Mouse (Mus musculus) MEL (cell line): ENCODE data around the gene Apmap. TPM values are rescaled to one million over a fixed set of nuclear protein-coding genes. Genes with fewer than 3 reads are reported as not detected.

Source experiments
- DNase-seq: peaks from one replicate; pipeline ENCODE4 v3.0.0; 2011; ENCODE audit warnings: low read depth, low spot score
- H3K27ac ChIP-seq: 2 replicates; pipeline ENCODE4 v1.5.1; 2012; ENCODE audit warnings: low read depth, mild to moderate bottlenecking, control low read depth, low read length, moderate library complexity; ENCODE audit not compliant: control insufficient read depth
- H3K27me3 ChIP-seq, 2 experiments: fragments of 150-350 bp in 1 of 2; sonication (generic) in 1 of 2; 2 replicates each; pipeline ENCODE4 v1.6.1; 2012; ENCODE audit warnings: low read length in 2 of 2, mild to moderate bottlenecking in 2 of 2, improper control_type of control experiment in 1 of 2, moderate library complexity in 1 of 2; ENCODE audit not compliant: insufficient read depth in 2 of 2, control insufficient read depth in 1 of 2
- H3K36me3 ChIP-seq, 2 experiments: 2 replicates each; pipeline ENCODE4 v1.6.1; 2012 to 2014; ENCODE audit warnings: low read length in 2 of 2, improper control_type of control experiment in 1 of 2, inconsistent platforms in 1 of 2, mild to moderate bottlenecking in 1 of 2; ENCODE audit not compliant: insufficient read depth in 2 of 2, control insufficient read depth in 1 of 2
- H3K4me1 ChIP-seq, 2 experiments: fragments of 150-350 bp in 1 of 2; sonication (generic) in 1 of 2; 2 replicates each; pipeline ENCODE4 v1.6.1; 2012; ENCODE audit warnings: low read length in 2 of 2, improper control_type of control experiment in 1 of 2, mild to moderate bottlenecking in 1 of 2; ENCODE audit not compliant: insufficient read depth in 2 of 2, control insufficient read depth in 1 of 2
- H3K4me3 ChIP-seq, 2 experiments: fragments of 150-350 bp in 1 of 2; sonication (generic) in 1 of 2; 2 replicates each; pipeline ENCODE4 v1.5.1; 2012; ENCODE audit warnings: low read depth in 2 of 2, low read length in 2 of 2, mild to moderate bottlenecking in 2 of 2, moderate library complexity in 2 of 2, control low read depth in 1 of 2, improper control_type of control experiment in 1 of 2; ENCODE audit not compliant: control insufficient read depth in 1 of 2, insufficient read depth in 1 of 2
- H3K79me2 ChIP-seq: 2 replicates; pipeline ENCODE4 v1.6.1; 2012; ENCODE audit warnings: mild to moderate bottlenecking, low read length, moderate library complexity; ENCODE audit not compliant: control insufficient read depth, poor library complexity, insufficient read depth
- H3K9ac ChIP-seq: 2 replicates; pipeline ENCODE4 v1.6.1; 2012; ENCODE audit warnings: low read depth, mild to moderate bottlenecking, control low read depth, low read length, moderate library complexity; ENCODE audit not compliant: control insufficient read depth, poor library complexity, severe bottlenecking
- H3K9me3 ChIP-seq: fragments of 150-350 bp; sonication (generic); replicated peaks from 2 replicates; pipeline ENCODE4 v1.6.1; 2012; ENCODE audit warnings: mild to moderate bottlenecking, low read length, improper control_type of control experiment, moderate library complexity; ENCODE audit not compliant: insufficient read depth
- BHLHE40 ChIP-seq: IDR thresholded peaks from 2 replicates; pipeline ENCODE4 v1.6.1; 2012; ENCODE audit warnings: low read depth, mild to moderate bottlenecking, inconsistent platforms, low read length, improper control_type of control experiment, borderline replicate concordance
- CHD1 ChIP-seq: IDR thresholded peaks from 2 replicates; pipeline ENCODE4 v1.6.1; 2012; ENCODE audit warnings: low read depth, mild to moderate bottlenecking, inconsistent platforms, low read length, improper control_type of control experiment
- CHD2 ChIP-seq: IDR thresholded peaks from 2 replicates; pipeline ENCODE4 v1.6.1; 2011; ENCODE audit warnings: low read length, improper control_type of control experiment
- E2F4 ChIP-seq: IDR thresholded peaks from 2 replicates; pipeline ENCODE4 v1.6.1; 2011; ENCODE audit warnings: low read depth, low read length, improper control_type of control experiment, borderline replicate concordance
- HCFC1 ChIP-seq: IDR thresholded peaks from 2 replicates; pipeline ENCODE4 v1.6.1; 2012; ENCODE audit warnings: low read depth, mild to moderate bottlenecking, inconsistent platforms, low read length, improper control_type of control experiment, moderate library complexity
- MAX ChIP-seq: IDR thresholded peaks from 2 replicates; pipeline ENCODE4 v1.6.1; 2011; ENCODE audit warnings: low read length, improper control_type of control experiment
- MEF2A ChIP-seq: IDR thresholded peaks from 2 replicates; pipeline ENCODE4 v1.6.1; 2014; ENCODE audit warnings: low read depth, mild to moderate bottlenecking, inconsistent platforms, low read length, improper control_type of control experiment; ENCODE audit not compliant: poor library complexity, insufficient replicate concordance, severe bottlenecking; ENCODE audit errors: extremely low read depth
- MXI1 ChIP-seq: IDR thresholded peaks from 2 replicates; pipeline ENCODE4 v1.6.1; 2011; ENCODE audit warnings: mild to moderate bottlenecking, low read depth, low read length, improper control_type of control experiment
- NELFE ChIP-seq: IDR thresholded peaks from 2 replicates; pipeline ENCODE4 v1.6.1; 2011; ENCODE audit warnings: low read depth, low read length, improper control_type of control experiment
- POLR2A ChIP-seq, 2 experiments: IDR thresholded peaks; 2 replicates each; pipeline ENCODE4 v1.6.1; 2011 to 2012; ENCODE audit warnings: low read length in 2 of 2, mild to moderate bottlenecking in 2 of 2, control low read depth in 1 of 2, improper control_type of control experiment in 1 of 2, low read depth in 1 of 2, moderate library complexity in 1 of 2; ENCODE audit not compliant: control insufficient read depth in 1 of 2, insufficient read depth in 1 of 2, poor library complexity in 1 of 2
- POLR2AphosphoS5 ChIP-seq: IDR thresholded peaks from 2 replicates; pipeline ENCODE4 v1.6.1; 2012; ENCODE audit warnings: low read depth, borderline replicate concordance, mild to moderate bottlenecking, inconsistent platforms, low read length, moderate library complexity, mixed read lengths
- RAD21 ChIP-seq: IDR thresholded peaks from 2 replicates; pipeline ENCODE4 v1.6.1; 2011; ENCODE audit warnings: mild to moderate bottlenecking, low read depth, low read length, improper control_type of control experiment
- SIN3A ChIP-seq: IDR thresholded peaks from 2 replicates; pipeline ENCODE4 v1.6.1; 2012; ENCODE audit warnings: low read length, improper control_type of control experiment, inconsistent platforms
- TBP ChIP-seq: IDR thresholded peaks from 2 replicates; pipeline ENCODE4 v1.8.0; 2011; ENCODE audit warnings: low read depth, low read length, improper control_type of control experiment
- TCF12 ChIP-seq: IDR thresholded peaks from 2 replicates; pipeline ENCODE4 v1.6.1; 2014; ENCODE audit warnings: low read depth, mild to moderate bottlenecking, inconsistent platforms, low read length, improper control_type of control experiment, moderate library complexity
- USF1 ChIP-seq: IDR thresholded peaks from 2 replicates; pipeline ENCODE4 v1.6.1; 2014; ENCODE audit warnings: low read depth, mild to moderate bottlenecking, inconsistent platforms, low read length, improper control_type of control experiment, moderate library complexity
- USF2 ChIP-seq, 2 experiments: IDR thresholded peaks; 2 replicates each; pipeline ENCODE4 v1.6.1; 2011 to 2012; ENCODE audit warnings: improper control_type of control experiment in 2 of 2, low read length in 2 of 2, borderline replicate concordance in 1 of 2, inconsistent platforms in 1 of 2, low read depth in 1 of 2, mild to moderate bottlenecking in 1 of 2; ENCODE audit not compliant: insufficient read depth in 1 of 2
- ZMIZ1 ChIP-seq: IDR thresholded peaks from 2 replicates; pipeline ENCODE4 v1.6.1; 2012; ENCODE audit warnings: low read depth, mild to moderate bottlenecking, inconsistent platforms, low read length, improper control_type of control experiment, moderate library complexity
- ZNF384 ChIP-seq: IDR thresholded peaks from 2 replicates; pipeline ENCODE4 v1.6.1; 2012; ENCODE audit warnings: low read depth, mild to moderate bottlenecking, inconsistent platforms, low read length, improper control_type of control experiment
- polyA plus RNA-seq, 2 experiments: library from polyadenylated mRNA; stranded (reverse) in 1 of 2; unstranded in 1 of 2; fragments of >175 nt in 1 of 2; fragments of >200 nt in 1 of 2; gene quantifications; 2 replicates each; pipeline versions ENCODE4 v1.2.1 to v1.2.4; 2012; ENCODE audit warnings: low replicate concordance in 2 of 2, low read depth in 1 of 2; ENCODE audit not compliant: insufficient read length in 2 of 2, insufficient read depth in 1 of 2, missing spikeins in 1 of 2
- total RNA-seq: library from RNA; depleted of rRNA; stranded (reverse); fragments of 300-350 nt; gene quantifications from 2 replicates; pipeline ENCODE4 v1.2.3, GENCODE M21; 2012; rRNA removed

Gene Apmap
- 21.3 and 26.4 TPM in 2 replicates for total RNA-seq
- polyA plus RNA-seq: 10 to 100 TPM in 1 of 2 experiments, not detected in 1; 29.4 TPM

GRCm38 (mm10) chr2:150608087-150608799, at the start of gene Apmap:
Gene Apmap (minus strand): TSS chr2:150608567.
- peak; percentile 98 for DNase-seq
- Histone ChIP-seq H3K36me3 (peaks cover 0 to 4% of the 10 kb centered on the region in 2 experiments; a peak in 2 of 4 replicates), H3K27ac (peak within 1 kb of the TSS; percentile 50)

GRCm38 (mm10) chr2:150656975-150657768, 48.8 kb upstream of the Apmap start:
- TF ChIP-seq ZMIZ1: no peak
- no peak for TF ChIP-seq RAD21
- no peak for TF ChIP-seq TBP
- no peak for TF ChIP-seq TCF12
- TF ChIP-seq MEF2A: no peak
- no peak for TF ChIP-seq ZNF384
- TF ChIP-seq USF2 (IDR thresholded peaks at IDR 0.05; ENCODE audit: borderline replicate concordance in 1 of 2, insufficient read depth in 1 of 2, low read depth in 1 of 2, low read length in 2 of 2): no peak
- TF ChIP-seq USF1: no peak
- no peak for TF ChIP-seq CHD2
- TF ChIP-seq POLR2AphosphoS5: no peak
- Histone ChIP-seq H3K9me3 (no peaks in the 10 kb centered on the region), H3K27me3 (no peaks in the 10 kb centered on the region), H3K4me1 (no peaks in the 10 kb centered on the region), H3K4me3 (no peak overlapping the region), H3K9ac (no peak overlapping the region), H3K27ac (no peak overlapping the region), H3K79me2 (no peaks in the 10 kb centered on the region), H3K36me3 (no peaks in the 10 kb centered on the region)
- no peak for DNase-seq

More at GRCm38 (mm10) chr2:150608087-150608799, at the start of gene Apmap:
- Histone ChIP-seq H3K4me1 (peaks cover 0 to 10% of the 10 kb centered on the region in 2 experiments; a peak in 3 of 4 replicates), H3K27me3 (no peaks in the 10 kb centered on the region), H3K9me3 (no peaks in the 10 kb centered on the region), H3K79me2 (peaks cover 11% of the 10 kb centered on the region), H3K4me3 (peak within 1 kb of the TSS; percentile 71 to 82), H3K9ac (peak within 1 kb of the TSS; percentile 84)
- TF ChIP-seq TCF12 (0 out of 2 replicates have a peak, but pooled peaks have one; percentile 25), E2F4 (0 out of 2 replicates have a peak, but pooled peaks have one; percentile 7), TBP (peak; percentile 52; the same call in 1 of the 2 replicates), BHLHE40 (no peak), POLR2A (IDR thresholded peaks at IDR 0.05; ENCODE audit: control insufficient read depth in 1 of 2, insufficient read depth in 1 of 2, low read depth in 1 of 2, low read length in 2 of 2, poor library complexity in 1 of 2) (peak; percentile 48 to 82; a peak in 2 of 4 replicates), MAX (peak; percentile 77), MXI1 (peak; percentile 99), SIN3A (peak; percentile 98), CHD1 (no peak), NELFE (peak; percentile 65), HCFC1 (peak; percentile 91)
